Mouse (Mus musculus) G1E-ER4 (cell line): ENCODE results near the gene Kcnk10. TPM values are rescaled to one million over a fixed set of nuclear protein-coding genes. Genes with fewer than 3 reads are reported as not detected.

Experiments
- GATA1 ChIP-seq: IDR thresholded peaks from one replicate; pipeline ENCODE4 v1.8.0; 2012; ENCODE audit warnings: low read length, inconsistent platforms
- polyA plus RNA-seq: library from polyadenylated mRNA; stranded (reverse); fragments of >175 nt; gene quantifications from 2 replicates; pipeline ENCODE4 v1.2.3, GENCODE M21; 2012

Gene Kcnk10
- polyA plus RNA-seq, 1 experiment = 0.01 TPM

GRCm38 (mm10) chr12:98574353-98575194 is 3.5 kb downstream of the Kcnk10 start:
- no peak for TF ChIP-seq GATA1

- TF ChIP-seq GATA1 = no peak
These were observed 4.5 kb downstream of the Kcnk10 start for GRCm38 (mm10) chr12:98573317-98574270.

GRCm38 (mm10) chr12:98571896-98572680 is 6.0 kb downstream of the Kcnk10 start:
- TF ChIP-seq GATA1 = no peak

GRCm38 (mm10) chr12:98569380-98569779 is 8.7 kb downstream of the Kcnk10 start:
- no peak for TF ChIP-seq GATA1

- TF ChIP-seq GATA1 = no peak
These were observed 10.2 kb downstream of the Kcnk10 start for GRCm38 (mm10) chr12:98567877-98568276.

GRCm38 (mm10) chr12:98564383-98564782 is 13.7 kb downstream of the Kcnk10 start:
- no peak for TF ChIP-seq GATA1

- no peak for TF ChIP-seq GATA1
These were observed 14.8 kb downstream of the Kcnk10 start for GRCm38 (mm10) chr12:98563261-98563660.

GRCm38 (mm10) chr12:98562341-98562977 is 15.7 kb downstream of the Kcnk10 start:
- no peak for TF ChIP-seq GATA1

- no peak for TF ChIP-seq GATA1
These were observed 18.1 kb downstream of the Kcnk10 start for GRCm38 (mm10) chr12:98560038-98560437.

GRCm38 (mm10) chr12:98557013-98557677 is 21.0 kb downstream of the Kcnk10 start:
- no peak for TF ChIP-seq GATA1

- no peak for TF ChIP-seq GATA1
These were observed 28.1 kb downstream of the Kcnk10 start for GRCm38 (mm10) chr12:98549981-98550380.

GRCm38 (mm10) chr12:98548141-98548540 is 30.0 kb downstream of the Kcnk10 start:
- TF ChIP-seq GATA1 = no peak

- TF ChIP-seq GATA1 = no peak
These were observed 32.2 kb downstream of the Kcnk10 start for GRCm38 (mm10) chr12:98545875-98546274.

- TF ChIP-seq GATA1 = no peak
These were observed 32.9 kb downstream of the Kcnk10 start for GRCm38 (mm10) chr12:98545251-98545560.
